Comparison of ENCODE assay signal across 17 mouse cellular contexts in genomic region chr7:71092825-71093224, GRCm38 (mm10).
DNase-seq lines count a peak whose midpoint lies in the region; ATAC-seq and TF ChIP-seq lines count a peak whose summit lies in the region.
"Had no signal": no experiment of that assay in that cellular context is flagged by ENCODE, and none has a peak within 500 bp of the region (broad histone marks: within the 10 kb centered on the region; RNA-seq: fewer than 3 reads in every experiment).

No protein-coding gene starts in this region.

- no peak overlapping the region for H3K9ac ChIP-seq in heart, embryonic 13.5 days
- no peak overlapping the region for H3K9ac ChIP-seq in heart, embryonic 12.5 days
- no peak overlapping the region for H3K9ac ChIP-seq in liver, embryonic 11.5 days (ENCODE audit: low read depth, low read length)
- H3K9ac ChIP-seq in liver, postnatal 0 days (replicated peaks), result no peak overlapping the region
- no peak overlapping the region for H3K9ac ChIP-seq in lung, embryonic 16.5 days (ENCODE audit: low read length)
- H3K9ac ChIP-seq in kidney, embryonic 16.5 days (replicated peaks; ENCODE audit: low read length), result no peak overlapping the region
- H3K9ac ChIP-seq: embryonic facial prominence, embryonic 12.5 days; forebrain, embryonic 15.5 days; hindbrain, embryonic 13.5 days had no signal

- no peak overlapping the region for H3K4me2 ChIP-seq in heart, embryonic 13.5 days
- no peak overlapping the region for H3K4me2 ChIP-seq in heart, embryonic 12.5 days
- no peak overlapping the region for H3K4me2 ChIP-seq in liver, embryonic 11.5 days
- H3K4me2 ChIP-seq in liver, postnatal 0 days (ENCODE audit: low read depth, low read length), result no peak overlapping the region
- no peak overlapping the region for H3K4me2 ChIP-seq in lung, embryonic 16.5 days (ENCODE audit: low read depth, low read length)
- no peak overlapping the region for H3K4me2 ChIP-seq in kidney, embryonic 16.5 days (replicated peaks; ENCODE audit: low read depth, low read length)
- H3K4me2 ChIP-seq: embryonic facial prominence, embryonic 12.5 days; forebrain, embryonic 15.5 days; hindbrain, embryonic 13.5 days had no signal

- H3K27ac ChIP-seq in heart, embryonic 13.5 days (replicated peaks), result peak overlapping the region; percentile 45; the same call in 1 of the 2 replicates
- H3K27ac ChIP-seq in heart, embryonic 12.5 days (ENCODE audit: poor library complexity, severe bottlenecking), result no peak overlapping the region
- H3K27ac ChIP-seq in liver, embryonic 11.5 days (ENCODE audit: low read depth, low read length), result no peak overlapping the region
- H3K27ac ChIP-seq in liver, postnatal 0 days (ENCODE audit: low read depth), result no peak overlapping the region
- H3K27ac ChIP-seq in lung, embryonic 16.5 days (ENCODE audit: low read length), result no peak overlapping the region
- H3K27ac ChIP-seq in kidney, embryonic 16.5 days (ENCODE audit: low read length), result no peak overlapping the region
- H3K27ac ChIP-seq: embryonic facial prominence, embryonic 12.5 days; forebrain, embryonic 15.5 days; hindbrain, embryonic 13.5 days; hindbrain, postnatal 0 days had no signal

- DNase-seq in liver, embryonic 11.5 days (ENCODE audit: low spot score), result no peak
- DNase-seq in liver, postnatal 0 days, result no peak
- no peak for DNase-seq in lung, postnatal 14 days
- DNase-seq: cerebellum, adult 11-12 months; cerebellum, adult 9-10 months; cerebellum, postnatal 25 days had no signal

- no peak for ATAC-seq in heart, embryonic 13.5 days (ENCODE audit: extremely low read depth, insufficient number of reproducible peaks, low FRiP score, low TSS enrichment)
- ATAC-seq in heart, embryonic 12.5 days (ENCODE audit: insufficient number of reproducible peaks, low FRiP score), result no peak
- peak; percentile 77 for ATAC-seq in liver, embryonic 11.5 days (replicated peaks; ENCODE audit: low FRiP score)
- no peak for ATAC-seq in liver, postnatal 0 days
- peak; percentile 56; the same call in 1 of the 2 replicates for ATAC-seq in lung, embryonic 16.5 days (ENCODE audit: low read depth)
- ATAC-seq in kidney, embryonic 16.5 days (ENCODE audit: low FRiP score, low TSS enrichment), result no peak
- ATAC-seq: activated CD4-positive, CD25-positive, alpha-beta regulatory T cell, adult 4 months; forebrain, embryonic 15.5 days; hindbrain, postnatal 0 days; Patski had no signal

- TF ChIP-seq CTCF in liver, postnatal 0 days (IDR thresholded peaks at IDR 0.05; ENCODE audit: low read depth), result no peak

- no peak for TF ChIP-seq EP300 in liver, postnatal 0 days (IDR thresholded peaks at IDR 0.05; ENCODE audit: low read depth)

- peaks cover 10% of the 10 kb centered on the region for H3K4me1 ChIP-seq in heart, embryonic 13.5 days
- H3K4me1 ChIP-seq in heart, embryonic 12.5 days (replicated peaks), result no peaks in the 10 kb centered on the region; the same call in 1 of the 2 replicates
- H3K4me1 ChIP-seq in liver, embryonic 11.5 days (replicated peaks; ENCODE audit: control insufficient read depth, insufficient read depth, low read length), result peaks cover 19% of the 10 kb centered on the region
- no peaks in the 10 kb centered on the region for H3K4me1 ChIP-seq in liver, postnatal 0 days (ENCODE audit: insufficient read depth)
- peaks cover 3% of the 10 kb centered on the region; the same call in 1 of the 2 replicates for H3K4me1 ChIP-seq in lung, embryonic 16.5 days (replicated peaks; ENCODE audit: control insufficient read depth, insufficient read depth, low read length)
- H3K4me1 ChIP-seq in kidney, embryonic 16.5 days (ENCODE audit: insufficient read depth, low read length), result 0 out of 2 replicates have a peak, but pooled peaks cover 3% of the 10 kb centered on the region
- H3K4me1 ChIP-seq: embryonic facial prominence, embryonic 12.5 days; forebrain, embryonic 15.5 days; hindbrain, embryonic 13.5 days had no signal

- H3K36me3 ChIP-seq in heart, embryonic 13.5 days, result no peaks in the 10 kb centered on the region
- no peaks in the 10 kb centered on the region for H3K36me3 ChIP-seq in heart, embryonic 12.5 days
- H3K36me3 ChIP-seq in liver, embryonic 11.5 days (ENCODE audit: control insufficient read depth, insufficient read depth, low read length), result no peaks in the 10 kb centered on the region
- H3K36me3 ChIP-seq in liver, postnatal 0 days (replicated peaks; ENCODE audit: insufficient read depth, low read length), result no peaks in the 10 kb centered on the region
- H3K36me3 ChIP-seq in lung, embryonic 16.5 days (ENCODE audit: control insufficient read depth, insufficient read depth, low read length), result no peaks in the 10 kb centered on the region
- no peaks in the 10 kb centered on the region for H3K36me3 ChIP-seq in kidney, embryonic 16.5 days (ENCODE audit: insufficient read depth, low read length)
- H3K36me3 ChIP-seq: embryonic facial prominence, embryonic 12.5 days; forebrain, embryonic 15.5 days; hindbrain, embryonic 13.5 days had no signal

- H3K4me3 ChIP-seq in heart, embryonic 13.5 days, result no peak overlapping the region
- H3K4me3 ChIP-seq in heart, embryonic 12.5 days, result no peak overlapping the region
- H3K4me3 ChIP-seq in liver, embryonic 11.5 days (ENCODE audit: low read depth, low read length), result no peak overlapping the region
- H3K4me3 ChIP-seq in liver, postnatal 0 days (ENCODE audit: low read depth, low read length), result no peak overlapping the region
- H3K4me3 ChIP-seq in lung, embryonic 16.5 days (ENCODE audit: low read length), result no peak overlapping the region
- H3K4me3 ChIP-seq in kidney, embryonic 16.5 days (ENCODE audit: low read length), result no peak overlapping the region
- H3K4me3 ChIP-seq: embryonic facial prominence, embryonic 12.5 days; forebrain, embryonic 15.5 days; hindbrain, embryonic 13.5 days had no signal

- H3K27me3 ChIP-seq in heart, embryonic 13.5 days (replicated peaks), result no peaks in the 10 kb centered on the region
- H3K27me3 ChIP-seq in heart, embryonic 12.5 days (replicated peaks), result no peaks in the 10 kb centered on the region
- no peaks in the 10 kb centered on the region for H3K27me3 ChIP-seq in liver, embryonic 11.5 days (replicated peaks; ENCODE audit: control insufficient read depth, insufficient read depth, low read length)
- no peaks in the 10 kb centered on the region for H3K27me3 ChIP-seq in liver, postnatal 0 days (ENCODE audit: insufficient read depth, low read length)
- H3K27me3 ChIP-seq in lung, embryonic 16.5 days (ENCODE audit: control insufficient read depth, insufficient read depth, low read depth, low read length), result no peaks in the 10 kb centered on the region
- H3K27me3 ChIP-seq in kidney, embryonic 16.5 days (ENCODE audit: insufficient read depth, low read length), result no peaks in the 10 kb centered on the region
- H3K27me3 ChIP-seq: CH12.LX; embryonic facial prominence, embryonic 12.5 days; forebrain, embryonic 15.5 days; hindbrain, embryonic 13.5 days had no signal

- H3K9me3 ChIP-seq in heart, embryonic 13.5 days, result no peaks in the 10 kb centered on the region
- no peaks in the 10 kb centered on the region for H3K9me3 ChIP-seq in heart, embryonic 12.5 days (replicated peaks)
- no peaks in the 10 kb centered on the region for H3K9me3 ChIP-seq in liver, embryonic 11.5 days (ENCODE audit: control insufficient read depth, low read length)
- no peaks in the 10 kb centered on the region for H3K9me3 ChIP-seq in liver, postnatal 0 days (ENCODE audit: low read length)
- H3K9me3 ChIP-seq in lung, embryonic 16.5 days (ENCODE audit: control insufficient read depth, low read length), result no peaks in the 10 kb centered on the region
- no peaks in the 10 kb centered on the region for H3K9me3 ChIP-seq in kidney, embryonic 16.5 days (ENCODE audit: low read length)
- H3K9me3 ChIP-seq: embryonic facial prominence, embryonic 12.5 days; forebrain, embryonic 15.5 days; hindbrain, embryonic 13.5 days had no signal

Comparison
In these comparisons a context has a peak if more than half of its experiments do, and no peak if none do; other contexts are left out.
1. ATAC-seq: peak in liver, embryonic 11.5 days (single experiment) and lung, embryonic 16.5 days (single experiment); none in heart, embryonic 13.5 days (single experiment), heart, embryonic 12.5 days (single experiment), liver, postnatal 0 days (single experiment) and kidney, embryonic 16.5 days (single experiment).